Mouse (Mus musculus) left cerebral cortex, postnatal 10 days (tissue): ENCODE data around the gene Trim41. TPM values are rescaled to one million over a fixed set of nuclear protein-coding genes. Genes with fewer than 3 reads are reported as not detected.

Experiments used
- DNase-seq, 2 experiments: peaks; one replicate each; pipeline ENCODE4 v3.0.0; 2021 to 2022; ENCODE audit warnings: low spot score in 2 of 2, mixed read lengths in 1 of 2; ENCODE audit errors: extremely low spot score in 1 of 2
- intact Hi-C: fragments of 180-260 bp; cut with DNase I; formaldehyde crosslinking; loops from one replicate; pipeline ENCODE4 v1.15.1; 2025
- total RNA-seq, 2 experiments: library from RNA; stranded (reverse); gene quantifications; 2 replicates each; pipeline ENCODE4 v1.2.3; 2021

Trim41 gene
- total RNA-seq, 2 experiments from 2014 or later, result 44.0 to 48.2 TPM

- intact Hi-C loops, result loop anchor here (5.0 to 10.0 kb wide), 2 partner anchors 1842 to 1910 kb away; no protein-coding TSS in a partner anchor
- DNase-seq, result peak in 1 of 2 experiments; percentile 52
Observed at GRCm38 (mm10) chr11:48774443-48775298, 42.5 kb downstream of the Trim41 start.

GRCm38 (mm10) chr11:48771691-48772090, 45.5 kb downstream of the Trim41 start:
- intact Hi-C loops, result loop anchor here (10.0 kb wide), 1 partner anchor 1907 kb away; no protein-coding TSS in a partner anchor
- no peak for DNase-seq

GRCm38 (mm10) chr11:48767195-48767876, 49.8 kb downstream of the Trim41 start:
- intact Hi-C loops, result no loop called here
- DNase-seq, result no peak

GRCm38 (mm10) chr11:48764119-48764518, 53.0 kb downstream of the Trim41 start:
- no peak for DNase-seq
- intact Hi-C loops, result no loop called here

- intact Hi-C loops, result no loop called here
- DNase-seq, result no peak
Observed at GRCm38 (mm10) chr11:48759021-48759420, 58.1 kb downstream of the Trim41 start.

Other genes starting within 250 kb of the Trim41 start
- 100 to 1,000 TPM; 345 to 360 TPM for gene Rack1, start 17.0 kb downstream of the Trim41 start, total RNA-seq
- 1 to 10 TPM; 3.0 to 3.1 TPM for gene Trim7, start 8.8 kb upstream of the Trim41 start, total RNA-seq
- 1 to 10 TPM in 1 of 2 experiments, under 1 TPM in 1; 0.75 to 1.6 TPM for gene Gm12184, start 9.3 kb upstream of the Trim41 start, total RNA-seq
- gene Irgm1, start 54.3 kb upstream of the Trim41 start, total RNA-seq, result 1 to 10 TPM; 2.8 to 3.6 TPM
- under 1 TPM; 0.28 to 0.43 TPM for gene Gm5431, start 84.9 kb upstream of the Trim41 start, total RNA-seq
- gene Psme2b, start 128.8 kb upstream of the Trim41 start, total RNA-seq, result 1 to 10 TPM; 1.2 to 1.3 TPM
- not detected for gene Olfr56, start 161.5 kb upstream of the Trim41 start, total RNA-seq
- gene 9930111J21Rik1, start 162.0 kb upstream of the Trim41 start, total RNA-seq, result under 1 TPM; 0.77 to 0.90 TPM
- gene Gm12185, start 174.9 kb upstream of the Trim41 start, total RNA-seq, result not detected
- gene Tgtp1, start 176.8 kb upstream of the Trim41 start, total RNA-seq, result under 1 TPM in 1 of 2 experiments, not detected in 1; 0.11 TPM
- 1 to 10 TPM in 1 of 2 experiments, under 1 TPM in 1; 0.85 to 1.2 TPM for gene 9930111J21Rik2, start 233.9 kb upstream of the Trim41 start, total RNA-seq
- gene Tgtp2, start 246.9 kb upstream of the Trim41 start, total RNA-seq, result not detected